Mouse (Mus musculus) thymus, adult 2 months (tissue): ENCODE data around the gene Rad17. TPM values are rescaled to one million over a fixed set of nuclear protein-coding genes. Genes with fewer than 3 reads are reported as not detected.

Experiments used
- DNase-seq: peaks from one replicate; pipeline ENCODE4 v3.0.0; 2021
- H3K27ac ChIP-seq: fragments of 200-500 bp; 2 replicates; pipeline ENCODE4 v1.5.1; 2012; ENCODE audit warnings: low read length, control low read depth; ENCODE audit not compliant: control insufficient read depth, insufficient read depth
- H3K27me3 ChIP-seq: fragments of 200-500 bp; 2 replicates; pipeline ENCODE4 v1.6.1; 2012; ENCODE audit warnings: mild to moderate bottlenecking, low read length, moderate library complexity, mixed read lengths; ENCODE audit not compliant: control insufficient read depth, insufficient read depth
- H3K36me3 ChIP-seq: fragments of 200-500 bp; 2 replicates; pipeline ENCODE4 v1.6.1; 2012; ENCODE audit warnings: mild to moderate bottlenecking, low read length, moderate library complexity; ENCODE audit not compliant: control insufficient read depth, insufficient read depth
- H3K4me1 ChIP-seq: fragments of 200-500 bp; replicated peaks from 2 replicates; pipeline ENCODE4 v1.6.1; 2012; ENCODE audit warnings: low read length; ENCODE audit not compliant: control insufficient read depth, insufficient read depth
- H3K4me3 ChIP-seq: fragments of 200-500 bp; 2 replicates; pipeline ENCODE4 v1.5.1; 2012; ENCODE audit warnings: mild to moderate bottlenecking, low read length, control low read depth, moderate library complexity; ENCODE audit not compliant: control insufficient read depth, insufficient read depth
- CTCF ChIP-seq: fragments of 200-500 bp; IDR thresholded peaks from 2 replicates; pipeline ENCODE4 v1.5.1; 2012; ENCODE audit warnings: mild to moderate bottlenecking, control low read depth, low read length, moderate library complexity, borderline replicate concordance; ENCODE audit not compliant: control insufficient read depth, poor library complexity, insufficient read depth; ENCODE audit errors: extremely low read depth
- POLR2A ChIP-seq: fragments of 200-500 bp; IDR thresholded peaks from 2 replicates; pipeline ENCODE4 v1.6.1; 2012; ENCODE audit warnings: mild to moderate bottlenecking, low read length, control low read depth, moderate library complexity; ENCODE audit not compliant: control insufficient read depth, poor library complexity, insufficient read depth; ENCODE audit errors: extremely low read depth
- WGBS: fragments of 180-500 bp; shearing (Covaris S2); methylation state at CpG from one replicate; pipeline ENCODE4 v1.1.7; 2018; 5-methylcytosine and 5-hydroxymethylcytosine counted together
- polyA plus RNA-seq: library from polyadenylated mRNA; depleted of rRNA; stranded (reverse); fragments of >200 nt; gene quantifications from 2 replicates; pipeline ENCODE4 v1.2.3, GENCODE M21; 2012

Gene Rad17
- polyA plus RNA-seq, 1 experiment, result 6.3 TPM

DNA sequence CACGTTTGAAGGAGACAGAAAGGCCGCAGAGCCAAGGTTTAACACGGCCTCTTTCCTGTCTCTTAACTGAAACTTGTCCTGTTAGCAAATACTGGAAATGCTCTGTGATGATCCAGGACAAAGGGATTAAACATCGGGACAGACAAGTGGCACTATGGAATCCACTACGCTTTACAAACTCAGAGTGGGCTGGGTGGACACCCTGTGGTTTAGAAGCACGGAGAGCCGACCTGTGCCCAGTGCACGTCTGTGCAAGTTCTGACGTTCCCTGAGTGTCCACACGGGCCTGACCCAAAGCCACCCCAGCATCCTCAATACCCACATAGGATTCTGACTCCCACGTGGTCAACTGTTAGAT is 47.1 kb downstream of the Rad17 start:
- no peaks in the 10 kb centered on the region for H3K36me3 ChIP-seq
- no peak overlapping the region for H3K4me3 ChIP-seq
- no peaks in the 10 kb centered on the region for H3K27me3 ChIP-seq
- no peaks in the 10 kb centered on the region for H3K4me1 ChIP-seq
- 92% methylated on average over 11 of the region's 11 CpGs for WGBS
- TF ChIP-seq CTCF (no peak), POLR2A (no peak)
- no peak overlapping the region for H3K27ac ChIP-seq
- no peak for DNase-seq

DNA sequence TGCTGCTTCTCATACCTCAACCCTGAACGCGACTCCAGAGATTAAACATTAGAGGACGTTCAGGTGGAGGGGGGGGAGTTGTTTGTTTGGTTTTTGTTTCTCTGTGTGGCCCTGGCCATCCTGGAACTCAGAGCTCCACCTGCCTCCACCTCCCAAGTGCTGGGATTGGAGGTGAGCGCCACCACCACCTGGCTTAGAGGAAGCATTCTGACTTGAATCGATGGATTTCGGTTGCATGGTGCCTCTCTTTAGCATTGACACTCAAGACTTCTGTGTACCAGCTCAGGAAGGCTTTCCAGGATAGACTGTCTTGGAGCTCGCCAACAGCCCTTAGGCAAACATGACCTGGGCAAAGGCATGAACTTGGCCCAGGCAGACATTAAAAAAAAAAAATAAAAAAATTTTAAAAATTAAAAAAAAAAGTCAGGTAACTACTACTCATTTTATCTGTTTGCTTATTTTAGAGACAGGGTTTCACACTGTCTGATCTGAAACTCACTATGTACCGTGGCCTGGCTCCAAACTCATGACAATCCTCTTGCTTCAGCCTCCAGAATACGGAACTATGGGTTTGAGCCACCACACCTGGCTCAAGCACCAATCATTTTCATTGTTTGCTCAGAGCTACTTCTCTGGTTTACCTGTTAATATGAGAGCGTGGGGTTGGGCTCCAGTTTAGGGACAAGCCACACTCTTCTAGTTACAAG is 47.7 kb downstream of the Rad17 start:
- Histone ChIP-seq H3K27me3 (no peaks in the 10 kb centered on the region), H3K4me1 (no peaks in the 10 kb centered on the region), H3K27ac (no peak overlapping the region), H3K36me3 (no peaks in the 10 kb centered on the region), H3K4me3 (no peak overlapping the region)
- DNase-seq, result no peak
- WGBS, result 95% methylated on average over 10 of the region's 10 CpGs
- TF ChIP-seq CTCF, result no peak
- TF ChIP-seq POLR2A, result no peak

DNA sequence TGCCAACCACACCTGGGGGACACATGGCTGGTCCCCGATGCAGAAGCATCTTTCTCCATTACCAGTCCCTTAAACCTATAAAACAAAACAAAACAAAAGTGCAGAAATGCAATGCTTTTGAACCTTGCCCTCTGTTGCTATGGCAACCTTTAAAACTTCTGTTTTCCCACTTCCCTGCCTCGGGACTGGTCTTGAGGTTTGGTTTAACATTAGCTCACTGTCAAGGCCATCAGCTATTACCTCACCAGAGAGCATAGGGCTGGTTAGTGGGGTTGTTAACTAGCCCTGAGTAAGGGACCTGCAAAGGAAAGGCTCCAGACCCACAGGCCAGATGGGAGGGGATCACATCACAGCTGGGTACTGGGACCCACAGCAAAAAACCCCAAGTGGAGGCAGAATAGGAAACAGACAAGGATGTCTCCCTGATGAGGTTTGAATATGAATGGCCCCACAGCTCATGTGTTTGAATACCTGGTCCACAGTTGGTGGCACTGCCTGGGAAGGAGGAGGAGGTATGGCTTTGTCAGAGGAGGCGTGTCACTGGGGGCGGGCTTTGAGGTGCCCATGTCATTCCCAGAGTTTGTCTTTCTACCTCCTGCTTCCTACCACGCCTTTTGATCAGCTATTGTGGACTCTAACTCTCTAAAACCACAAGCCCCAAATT is 48.5 kb downstream of the Rad17 start:
- TF ChIP-seq POLR2A (no peak), CTCF (no peak)
- no peaks in the 10 kb centered on the region for H3K36me3 ChIP-seq
- no peak overlapping the region for H3K4me3 ChIP-seq
- no peak for DNase-seq
- WGBS, result 75% methylated on average over 5 of the region's 5 CpGs
- no peak overlapping the region for H3K27ac ChIP-seq
- no peaks in the 10 kb centered on the region for H3K4me1 ChIP-seq
- no peaks in the 10 kb centered on the region for H3K27me3 ChIP-seq

DNA sequence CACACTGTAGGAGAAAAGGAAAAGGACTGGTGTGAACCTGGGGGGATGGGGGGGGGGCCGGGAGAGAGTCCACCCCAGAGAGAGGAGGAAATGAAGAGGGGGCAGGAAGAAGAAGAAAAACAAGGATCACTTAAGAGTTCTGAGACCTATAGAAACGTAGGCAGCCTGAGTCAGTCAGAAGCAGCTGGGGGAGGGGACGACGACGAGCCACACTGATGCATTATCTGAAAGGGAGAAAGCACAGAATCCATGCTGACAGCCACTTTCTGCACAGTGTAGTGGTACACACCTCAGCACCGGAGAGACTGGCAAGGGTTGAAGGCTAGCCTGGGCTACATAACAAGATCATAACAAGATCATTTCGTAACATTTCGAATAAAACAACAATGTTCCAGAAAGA is 49.8 kb downstream of the Rad17 start:
- Histone ChIP-seq H3K4me3 (no peak overlapping the region), H3K4me1 (no peaks in the 10 kb centered on the region), H3K27ac (no peak overlapping the region), H3K36me3 (no peaks in the 10 kb centered on the region), H3K27me3 (no peaks in the 10 kb centered on the region)
- no peak for DNase-seq
- WGBS, result 75% methylated on average over 8 of the region's 8 CpGs
- TF ChIP-seq CTCF, result no peak
- no peak for TF ChIP-seq POLR2A

DNA sequence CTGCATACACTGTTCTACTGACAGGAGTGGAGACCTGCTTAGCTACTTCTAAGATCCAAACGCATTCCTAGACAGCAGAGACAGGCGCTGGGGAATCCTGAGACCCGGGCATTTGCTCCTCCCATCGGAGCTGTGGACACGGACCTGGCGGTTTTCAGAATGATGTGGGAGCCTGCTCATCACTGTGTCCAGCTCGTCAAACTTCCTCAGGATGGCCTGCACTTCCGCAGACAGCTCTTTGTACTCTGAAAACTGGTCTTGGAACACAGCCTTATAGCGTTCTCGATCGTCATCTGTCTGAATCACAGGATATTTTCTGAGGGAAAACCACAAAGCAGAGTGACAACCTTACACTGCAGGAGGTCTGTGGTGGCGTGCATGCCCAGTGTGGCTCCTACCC is 50.5 kb downstream of the Rad17 start:
- H3K27me3 ChIP-seq, result no peaks in the 10 kb centered on the region
- no peaks in the 10 kb centered on the region for H3K4me1 ChIP-seq
- DNase-seq, result no peak
- WGBS, result 85% methylated on average over 12 of the region's 12 CpGs
- H3K36me3 ChIP-seq, result no peaks in the 10 kb centered on the region
- H3K27ac ChIP-seq, result no peak overlapping the region
- H3K4me3 ChIP-seq, result no peak overlapping the region
- no peak for TF ChIP-seq CTCF
- TF ChIP-seq POLR2A, result no peak

DNA sequence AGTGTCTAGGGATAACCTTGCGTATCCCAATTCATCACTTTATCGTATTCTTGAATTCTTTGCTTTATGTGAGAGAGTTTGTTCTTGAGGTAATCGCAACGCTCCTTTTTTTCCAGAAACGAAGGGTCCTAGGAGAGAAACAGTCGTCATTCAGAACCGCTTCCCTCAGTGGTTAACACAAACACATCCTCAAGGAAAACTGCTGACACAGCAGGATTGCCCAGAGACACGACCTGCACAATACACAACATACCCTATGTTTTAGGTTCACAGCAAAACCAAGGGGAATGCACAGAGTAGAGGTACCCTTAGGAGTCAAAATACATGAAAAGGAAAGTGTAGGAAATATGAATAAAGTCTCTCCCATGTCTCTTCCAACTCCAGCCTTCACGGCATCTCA is 53.6 kb downstream of the Rad17 start:
- Histone ChIP-seq H3K36me3 (no peaks in the 10 kb centered on the region), H3K27me3 (no peaks in the 10 kb centered on the region), H3K27ac (no peak overlapping the region), H3K4me3 (no peak overlapping the region), H3K4me1 (no peaks in the 10 kb centered on the region)
- 91% methylated on average over 9 of the region's 9 CpGs for WGBS
- no peak for DNase-seq
- no peak for TF ChIP-seq POLR2A
- TF ChIP-seq CTCF, result no peak

DNA sequence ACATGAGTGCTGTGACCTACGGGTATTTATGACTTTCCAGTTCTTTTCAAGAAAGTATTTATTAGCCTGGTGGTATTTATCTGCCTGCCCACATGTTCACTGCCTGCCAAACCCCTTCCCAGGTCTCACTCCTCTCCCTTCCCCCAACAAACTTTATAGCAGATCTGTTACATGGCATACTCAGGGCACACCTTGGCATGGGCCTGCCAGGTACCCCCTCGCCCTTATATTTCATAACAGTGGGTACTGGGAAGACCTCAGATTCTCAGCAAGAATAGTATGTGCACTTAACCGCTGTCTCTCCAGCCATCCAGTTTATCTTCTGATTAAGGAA is 55.3 kb downstream of the Rad17 start:
- Histone ChIP-seq H3K27ac (no peak overlapping the region), H3K27me3 (no peaks in the 10 kb centered on the region), H3K4me3 (no peak overlapping the region), H3K4me1 (no peaks in the 10 kb centered on the region), H3K36me3 (no peaks in the 10 kb centered on the region)
- DNase-seq, result no peak
- WGBS, result 98% methylated on average over 3 of the region's 3 CpGs
- TF ChIP-seq POLR2A, result no peak
- TF ChIP-seq CTCF, result no peak
